Mouse (Mus musculus) right cerebral cortex, postnatal 4 days (tissue): ENCODE results near the gene Trappc3.
"Not testable (repeated sequence)": the region's sequence is repeated elsewhere in the genome, so short reads cannot be mapped to it uniquely, and the experiment has no call there.

ENCODE experiments used
- DNase-seq: peaks from one replicate; pipeline ENCODE4 v3.0.0-alpha.2; 2022

Gene Trappc3

DNA sequence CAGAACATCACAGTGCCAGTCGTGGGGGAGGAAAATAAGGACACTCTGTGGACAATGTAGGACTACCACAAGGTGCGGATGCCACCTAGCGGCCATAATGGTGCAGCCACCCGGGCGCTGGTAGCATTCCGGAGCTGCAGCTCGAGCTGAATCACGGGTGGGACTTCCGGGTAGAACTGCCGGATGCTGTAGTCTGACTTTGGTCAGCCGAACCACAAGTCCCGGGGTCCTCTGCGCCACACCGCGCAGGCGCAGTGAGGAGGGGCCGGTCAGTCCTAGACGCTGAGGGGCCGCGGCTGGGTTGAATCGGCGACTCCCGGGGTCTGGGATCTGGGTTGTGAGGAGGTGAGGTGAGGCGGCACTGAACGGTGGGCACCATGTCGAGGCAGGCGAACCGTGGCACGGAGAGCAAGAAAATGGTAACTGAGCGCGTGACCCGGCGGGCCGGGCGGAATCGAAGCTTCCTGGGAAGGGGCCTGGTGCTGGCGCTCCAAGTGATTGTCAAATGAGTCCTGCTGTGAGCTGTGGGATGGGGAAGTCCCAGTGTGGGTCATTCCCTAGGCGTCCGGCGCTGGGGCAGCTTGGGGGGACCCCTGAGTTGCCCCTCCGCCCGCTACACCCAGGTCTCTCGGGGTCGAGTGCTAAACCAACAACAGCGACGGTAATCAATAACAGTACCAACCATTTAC lies at the start of gene Trappc3:
Trappc3 (plus strand) TSS at position 207 of the 689 bp plus-strand sequence.
- peak; percentile 99 for DNase-seq

DNA sequence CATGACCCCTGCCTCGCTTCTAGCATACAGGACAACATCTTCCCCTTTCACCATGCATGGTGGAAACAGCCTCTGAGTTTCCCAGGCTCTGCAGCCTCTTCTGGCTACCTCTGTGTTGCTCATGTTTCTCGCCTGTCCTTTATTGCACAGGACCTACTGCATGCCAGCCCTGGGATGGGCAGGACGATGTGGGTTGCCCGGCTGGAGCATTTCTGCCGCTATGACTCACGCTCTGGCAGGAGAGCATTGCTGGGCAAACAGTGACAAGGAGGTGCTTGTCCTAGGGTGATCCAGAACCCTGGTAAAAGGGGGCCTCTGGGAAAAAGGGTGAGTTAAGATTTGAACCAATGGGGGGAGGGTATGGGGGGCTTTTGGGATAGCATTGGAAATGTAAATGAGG lies 44.4 kb upstream of the Trappc3 start:
- no peak for DNase-seq

- not testable (repeated sequence) for DNase-seq
Measured at GRCm38 (mm10) chr4:126219540-126219939, 42.6 kb upstream of the Trappc3 start.

- no peak for DNase-seq
Measured at GRCm38 (mm10) chr4:126220045-126220444, 42.1 kb upstream of the Trappc3 start.

DNA sequence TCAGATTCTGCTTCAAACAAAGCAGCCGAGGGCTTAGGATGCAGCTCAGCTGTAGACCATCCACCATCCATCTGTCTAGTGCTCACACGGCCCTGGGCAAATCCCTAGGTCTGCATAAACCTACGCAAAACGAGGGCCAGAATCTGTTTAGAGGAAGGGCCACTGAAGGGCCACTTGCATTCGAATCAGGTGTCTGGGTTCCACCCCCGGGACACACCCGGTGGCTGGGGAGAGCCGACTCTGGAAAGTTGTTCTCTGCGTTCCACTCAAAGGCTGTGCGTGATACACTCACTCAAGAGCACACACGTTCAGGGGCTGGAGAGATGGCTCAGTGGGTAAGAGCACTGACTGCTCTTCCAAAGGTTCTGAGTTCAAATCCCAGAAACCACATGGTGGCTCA lies 39.5 kb upstream of the Trappc3 start:
- DNase-seq = no peak

GRCm38 (mm10) chr4:126226640-126227039 lies 35.5 kb upstream of the Trappc3 start:
- no peak for DNase-seq

DNA sequence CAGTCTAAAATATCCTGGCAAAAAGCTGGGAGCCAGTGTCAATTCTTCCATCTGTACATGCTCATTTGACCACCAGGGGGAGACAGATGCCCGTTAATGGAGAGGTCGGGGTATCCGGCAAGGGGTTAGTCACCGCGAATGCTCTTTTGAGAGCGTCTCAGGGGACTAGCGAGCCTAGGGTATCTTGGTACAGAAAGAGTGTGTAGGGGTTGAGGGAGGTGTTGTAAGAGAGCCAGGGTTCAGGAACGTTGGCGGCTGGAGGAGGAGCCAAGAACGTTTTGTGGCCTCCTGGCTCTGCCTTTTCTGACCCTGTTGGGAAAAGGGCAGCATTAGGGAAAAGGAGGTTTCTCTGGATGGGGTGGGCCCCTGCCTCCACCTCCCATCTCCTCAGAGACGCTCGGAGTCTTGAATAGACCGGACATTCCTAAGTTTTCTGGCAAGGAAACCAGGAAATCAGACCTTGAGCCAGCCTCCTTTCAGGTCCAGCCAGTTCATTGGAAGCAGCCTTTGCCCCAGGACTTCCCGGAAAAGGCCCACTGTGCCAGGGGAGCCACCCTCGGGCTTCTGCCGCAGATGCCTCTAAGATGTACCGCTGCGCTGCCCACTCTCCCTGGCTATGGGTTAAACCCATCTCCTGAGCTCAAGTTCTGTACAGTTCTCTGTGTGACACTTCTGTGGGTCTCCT lies 34.9 kb upstream of the Trappc3 start:
- peak; percentile 91 for DNase-seq

GRCm38 (mm10) chr4:126228144-126228543 lies 34.0 kb upstream of the Trappc3 start:
- no peak for DNase-seq

- DNase-seq = no peak
Measured at GRCm38 (mm10) chr4:126229900-126230299, 32.2 kb upstream of the Trappc3 start.

GRCm38 (mm10) chr4:126233676-126234308 lies 28.3 kb upstream of the Trappc3 start:
- DNase-seq = no peak

DNA sequence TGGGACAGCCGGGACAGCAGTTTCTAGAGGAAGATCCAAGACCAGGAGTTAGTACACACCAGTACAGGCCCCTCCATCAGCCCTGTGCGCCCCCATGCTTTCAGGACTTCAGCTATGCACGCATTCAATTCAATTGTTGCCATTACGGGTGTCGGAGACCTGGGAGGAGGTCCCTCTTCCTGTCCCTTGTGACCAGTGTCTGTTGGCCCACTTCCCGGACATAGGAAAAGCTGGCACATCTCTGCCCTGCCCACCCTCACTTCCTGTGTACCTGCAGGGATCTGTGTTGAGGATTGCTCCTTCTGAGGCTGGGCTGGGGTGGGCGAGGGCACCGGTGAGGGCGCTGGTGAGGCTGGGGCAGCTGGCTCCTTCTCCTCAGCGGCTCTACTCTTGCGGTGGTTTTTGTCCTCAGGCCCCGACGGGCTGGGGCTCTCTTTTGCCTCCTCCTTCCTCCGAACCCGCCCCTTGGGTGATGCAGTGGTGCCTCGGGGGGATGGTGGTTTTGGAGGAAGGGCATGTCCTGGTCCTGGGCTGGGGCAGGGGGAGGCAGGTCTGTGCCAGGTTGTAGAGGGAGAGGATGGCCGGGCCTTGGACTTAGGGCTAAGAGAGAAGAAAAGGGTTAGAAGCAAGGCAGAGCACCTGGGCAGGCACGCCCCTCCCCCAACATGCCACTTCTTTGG lies 27.5 kb upstream of the Trappc3 start:
- DNase-seq = no peak

- no peak for DNase-seq
Measured at GRCm38 (mm10) chr4:126235191-126235590, 26.9 kb upstream of the Trappc3 start.

- no peak for DNase-seq
Measured at GRCm38 (mm10) chr4:126236467-126237280, 25.5 kb upstream of the Trappc3 start.

DNA sequence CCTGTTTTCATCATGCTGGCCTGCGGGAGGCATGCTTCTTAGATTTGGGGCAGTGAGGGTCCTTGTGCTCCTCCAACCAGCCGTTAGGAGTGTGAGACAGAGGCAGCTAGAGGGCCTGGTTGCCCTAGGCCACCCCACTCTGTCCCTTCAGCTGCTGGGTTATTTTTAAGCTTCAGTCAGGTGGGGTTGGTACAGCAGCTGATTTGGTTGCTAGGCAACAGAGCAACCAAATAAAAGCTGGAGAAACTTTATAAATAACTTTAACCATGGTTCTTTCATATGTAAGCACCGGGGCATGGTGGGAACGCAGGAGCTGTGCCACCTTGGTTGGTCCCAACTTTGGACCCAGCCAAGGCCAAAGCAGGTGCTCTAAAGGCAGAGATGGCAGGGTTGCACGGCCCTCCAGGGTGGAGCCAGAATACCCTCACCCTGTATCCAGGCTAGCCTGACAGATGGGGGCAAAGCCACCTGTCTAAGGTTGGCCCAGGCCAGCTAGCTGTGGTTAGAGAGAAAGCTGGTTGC lies 24.3 kb upstream of the Trappc3 start:
- DNase-seq = no peak

DNA sequence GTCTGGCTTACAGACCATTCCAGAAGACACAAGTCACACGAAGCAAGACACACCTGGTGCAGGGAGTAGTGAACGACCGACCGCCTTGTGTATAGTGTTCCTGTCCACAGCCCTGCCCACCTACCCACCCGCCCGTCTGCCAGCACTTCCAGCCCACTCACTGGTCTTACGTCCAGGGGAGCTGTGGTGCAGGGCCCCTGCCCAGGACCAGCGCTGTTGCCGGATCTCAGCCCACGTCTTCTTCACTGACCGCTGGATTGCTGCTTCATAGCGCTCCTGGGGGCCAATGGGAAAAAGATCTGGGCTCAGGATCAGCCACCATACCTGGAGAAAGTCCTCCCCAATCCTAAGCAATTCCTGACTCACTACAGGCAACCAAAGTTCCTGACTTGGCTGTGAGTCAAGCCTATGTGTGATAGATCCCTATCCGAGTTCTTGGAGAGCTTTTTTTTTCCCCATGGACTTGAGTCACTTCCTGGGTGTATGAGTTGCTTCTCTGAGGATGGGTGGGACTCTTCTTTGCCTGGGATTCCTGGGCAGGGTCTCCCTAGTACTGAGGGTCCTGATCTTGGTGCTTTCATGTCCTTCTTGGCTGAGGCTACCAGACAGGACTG lies 22.2 kb upstream of the Trappc3 start:
- DNase-seq = no peak

- no peak for DNase-seq
Measured at GRCm38 (mm10) chr4:126241956-126242355, 20.2 kb upstream of the Trappc3 start.

DNA sequence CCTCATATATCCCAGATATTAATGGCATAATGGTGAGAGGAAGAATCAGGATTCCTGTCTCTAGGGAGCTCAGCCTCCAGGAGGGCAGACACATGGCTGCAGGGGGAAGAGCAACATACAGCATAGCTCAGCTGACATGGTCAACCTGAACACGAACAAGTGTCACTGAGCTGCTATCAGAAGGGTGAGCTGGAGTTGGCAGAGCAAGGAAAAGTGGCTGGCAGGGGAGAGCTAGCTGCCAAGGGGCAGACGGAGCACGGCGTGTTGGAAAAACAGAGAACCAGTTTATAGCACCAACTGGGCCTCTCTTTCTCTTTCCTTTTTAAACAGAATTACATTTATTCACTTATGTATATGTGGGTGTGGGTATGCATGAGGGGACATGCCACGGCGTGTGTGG lies 19.6 kb upstream of the Trappc3 start:
- no peak for DNase-seq

DNA sequence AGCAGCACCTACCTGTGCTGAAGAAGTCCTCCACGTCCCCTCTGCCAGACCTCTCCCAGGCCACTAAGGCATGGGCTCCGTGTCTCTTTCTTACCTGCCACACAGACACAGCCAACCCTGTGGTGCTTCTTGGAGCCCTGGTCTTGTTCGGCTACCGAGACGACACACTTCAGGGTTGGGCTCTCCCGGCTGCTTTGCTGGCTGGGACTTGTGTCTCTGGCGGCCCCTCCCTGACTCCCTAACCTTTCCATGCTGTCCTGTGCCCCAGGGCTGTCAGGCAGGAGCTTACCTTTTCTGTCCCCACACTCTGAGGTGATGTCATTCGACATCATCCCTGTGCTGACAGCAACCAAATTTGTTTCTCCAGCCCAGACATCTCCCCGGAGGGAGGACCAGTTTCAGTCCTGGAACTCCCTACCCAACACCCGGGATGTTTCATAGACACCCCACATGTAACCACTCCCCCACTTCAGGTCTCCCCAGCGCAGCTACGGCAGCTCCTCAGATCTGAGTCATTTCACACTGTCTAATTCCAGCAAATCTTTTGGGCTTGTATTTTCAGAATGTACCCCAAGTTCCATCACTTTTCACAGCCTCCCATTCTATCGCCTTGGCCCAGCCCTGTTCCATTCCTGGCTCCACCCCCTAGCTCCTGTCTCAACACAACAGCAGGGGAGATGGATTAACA lies 15.8 kb upstream of the Trappc3 start:
- DNase-seq = no peak

- DNase-seq = no peak
Measured at GRCm38 (mm10) chr4:126248261-126248868, 13.8 kb upstream of the Trappc3 start.

DNA sequence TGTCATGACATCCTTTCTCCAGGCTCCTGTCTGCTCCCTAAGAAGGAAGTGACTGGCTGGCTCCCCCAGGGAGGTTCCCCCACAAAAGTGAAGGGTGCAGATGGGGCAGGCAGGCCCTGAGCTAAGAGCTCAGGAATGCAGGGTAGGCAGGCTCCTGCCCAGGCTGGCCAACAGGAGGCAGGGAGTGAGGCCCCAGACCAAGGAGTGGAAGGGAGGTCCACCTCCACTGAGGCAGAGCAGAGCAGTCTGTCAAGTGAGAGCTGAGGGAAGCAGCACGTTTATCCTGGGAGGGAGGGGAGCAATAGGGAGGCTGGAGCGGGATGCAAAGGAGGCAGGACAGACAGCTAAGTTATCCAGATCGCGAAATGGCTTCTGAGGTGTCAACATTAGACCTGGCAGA lies 11.5 kb upstream of the Trappc3 start:
- no peak for DNase-seq
